Mouse (Mus musculus) duodenum, adult 2 months (tissue): Measurements from ENCODE around the gene Supt3. TPM values are rescaled to one million over a fixed set of nuclear protein-coding genes. Genes with fewer than 3 reads are reported as not detected.

ENCODE experiments used
- polyA plus RNA-seq: library from polyadenylated mRNA; depleted of rRNA; stranded (reverse); fragments of >200 nt; gene quantifications from 2 replicates; pipeline ENCODE4 v1.2.3, GENCODE M21; 2012; ENCODE audit warnings: low replicate concordance; rRNA removed

Gene Supt3
- 1.1 and 1.3 TPM in 2 replicates for polyA plus RNA-seq

GRCm38 (mm10) chr17:44776738-44777270, at the start of gene Supt3:
Gene Supt3 (plus strand): TSS chr17:44777152.

GRCm38 (mm10) chr17:44814508-44815175, 37.7 kb downstream of the Supt3 start, which contains the start of gene Runx2:
Gene Runx2 (minus strand): TSS chr17:44814797.

Other genes with a start within 250 kb of the Supt3 start
- gene Runx2, start 37.6 kb downstream of the Supt3 start, polyA plus RNA-seq, result 3.9 and 4.5 TPM in 2 replicates